Mouse (Mus musculus) erythroblast, embryonic 14.5 days (primary cell): Measurements from ENCODE around the gene Ppp1ca.

Experiments used
- GATA1 ChIP-seq: IDR thresholded peaks from 2 replicates; pipeline ENCODE4 v1.6.1; 2012; ENCODE audit warnings: low read length, inconsistent platforms, mixed read lengths
- TAL1 ChIP-seq: IDR thresholded peaks from 3 replicates; pipeline ENCODE4 v1.6.1; 2012; ENCODE audit warnings: low read length, inconsistent platforms, mixed read lengths

DNA sequence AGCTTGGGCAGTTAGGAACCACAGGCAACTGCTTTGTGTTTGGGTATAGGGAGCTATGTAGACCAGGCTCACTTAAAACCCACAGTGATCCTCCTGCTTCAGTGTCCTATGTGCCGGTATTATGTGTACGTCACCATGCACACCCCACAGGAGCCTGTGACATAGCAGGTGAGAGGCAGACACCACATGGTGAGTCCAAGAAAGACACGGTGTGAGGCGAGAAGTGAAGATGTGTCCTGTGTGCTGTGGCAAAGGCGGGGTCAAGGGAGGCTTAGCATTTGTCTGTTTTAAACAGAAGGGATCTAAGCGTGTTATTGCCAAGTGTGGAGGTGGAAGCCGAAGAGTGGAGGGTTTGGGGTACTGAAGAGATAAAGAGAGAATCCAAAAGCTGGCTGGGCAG is 34.9 kb downstream of the Ppp1ca start:
- TF ChIP-seq TAL1 (no peak), GATA1 (no peak)
